Mouse (Mus musculus): ENCODE results near the gene Sox2. TPM values are rescaled to one million over a fixed set of nuclear protein-coding genes. Genes with fewer than 3 reads are reported as not detected.

Gene Sox2
- polyA plus RNA-seq, 2 experiments = 0.21 to 1.3 TPM

- Histone ChIP-seq H3K4me3 (replicated peaks; ENCODE audit: low read length) (no peak overlapping the region), H3K9me3 (ENCODE audit: control insufficient read depth, low read length) (no peaks in the 10 kb centered on the region), H3K4me1 (ENCODE audit: control insufficient read depth, insufficient read depth, low read length) (peaks cover 8% of the 10 kb centered on the region; the same call in 1 of the 2 replicates), H3K27ac (replicated peaks; ENCODE audit: low read depth, low read length) (no peak overlapping the region), H3K9ac (ENCODE audit: low read depth, low read length, severe bottlenecking) (no peak overlapping the region), H3K36me3 (ENCODE audit: control insufficient read depth, insufficient read depth, low read length) (no peaks in the 10 kb centered on the region), H3K27me3 (ENCODE audit: control insufficient read depth, insufficient read depth, low read length) (peaks cover 96% of the 10 kb centered on the region), H3K4me2 (replicated peaks; ENCODE audit: low read depth, low read length, severe bottlenecking) (no peak overlapping the region)
- no peak for DNase-seq (ENCODE audit: low spot score)
- WGBS = 22% methylated on average over 6 of the region's 6 CpGs
- ATAC-seq (ENCODE audit: low FRiP score, low read depth) = no peak
- no peak for TF ChIP-seq POLR2A (IDR thresholded peaks at IDR 0.05; ENCODE audit: borderline replicate concordance, extremely low read depth, insufficient read depth, insufficient read length)
These were observed 4.6 kb downstream of the Sox2 start for GRCm38 (mm10) chr3:34654781-34655180.

DNA sequence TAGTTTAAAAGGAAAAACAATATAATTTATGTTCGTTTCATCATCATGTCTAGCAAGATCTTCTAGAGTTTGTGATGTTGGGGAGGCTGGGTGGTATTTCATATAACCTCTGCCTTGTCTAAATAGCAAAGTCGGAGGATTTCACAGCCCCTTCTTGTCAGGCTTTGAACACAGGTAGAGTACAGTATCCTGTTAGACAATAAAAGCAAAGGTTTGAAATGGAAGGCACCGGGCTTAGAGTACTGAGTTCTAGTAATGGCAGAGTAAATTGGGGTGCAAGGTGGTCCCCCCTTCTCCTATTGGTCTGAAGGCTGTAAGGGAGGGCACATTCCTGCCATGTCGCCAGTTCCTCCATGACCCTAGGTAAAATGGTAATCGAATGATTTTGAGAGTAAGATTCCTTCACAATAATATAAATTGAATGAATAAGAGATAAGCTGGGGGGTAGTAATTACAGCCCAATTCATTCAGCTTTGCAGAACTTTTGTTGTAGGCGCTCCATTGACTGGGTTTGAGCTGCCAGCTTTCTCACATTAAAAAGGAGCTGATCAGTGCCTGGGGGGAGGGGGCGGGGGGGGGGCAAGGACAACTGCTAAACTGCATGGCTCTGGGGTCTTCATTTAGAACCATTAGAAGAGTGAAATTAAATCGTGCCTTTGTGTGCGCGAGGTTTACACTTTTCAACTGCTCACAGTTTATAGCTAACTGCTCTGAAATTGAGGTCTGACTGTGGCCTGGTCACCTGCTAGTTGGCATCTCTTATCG is 5.3 kb downstream of the Sox2 start:
- DNase-seq (ENCODE audit: low spot score) = no peak

GRCm38 (mm10) chr3:34656153-34656552 is 5.9 kb downstream of the Sox2 start:
- Histone ChIP-seq H3K27me3 (ENCODE audit: control insufficient read depth, insufficient read depth, low read length) (peaks cover 96% of the 10 kb centered on the region), H3K4me3 (replicated peaks; ENCODE audit: low read length) (no peak overlapping the region), H3K4me2 (replicated peaks; ENCODE audit: low read depth, low read length, severe bottlenecking) (no peak overlapping the region), H3K27ac (replicated peaks; ENCODE audit: low read depth, low read length) (no peak overlapping the region), H3K9ac (ENCODE audit: low read depth, low read length, severe bottlenecking) (no peak overlapping the region), H3K9me3 (ENCODE audit: control insufficient read depth, low read length) (no peaks in the 10 kb centered on the region), H3K4me1 (ENCODE audit: control insufficient read depth, insufficient read depth, low read length) (0 out of 2 replicates have a peak, but pooled peaks cover under 1% of the 10 kb centered on the region), H3K36me3 (ENCODE audit: control insufficient read depth, insufficient read depth, low read length) (no peaks in the 10 kb centered on the region)
- DNase-seq (ENCODE audit: low spot score) = no peak
- 11% methylated on average over 3 of the region's 3 CpGs for WGBS
- ATAC-seq (ENCODE audit: low FRiP score, low read depth) = no peak
- TF ChIP-seq POLR2A (IDR thresholded peaks at IDR 0.05; ENCODE audit: borderline replicate concordance, extremely low read depth, insufficient read depth, insufficient read length) = no peak

More for the DNA sequence above, 5.3 kb downstream of the Sox2 start:
- H3K9me3 ChIP-seq (ENCODE audit: control insufficient read depth, low read length) = no peaks in the 10 kb centered on the region
- no peak overlapping the region for H3K27ac ChIP-seq (replicated peaks; ENCODE audit: low read depth, low read length)
- H3K27me3 ChIP-seq (ENCODE audit: control insufficient read depth, insufficient read depth, low read length) = peaks cover 96% of the 10 kb centered on the region
- 12% methylated on average over 11 of the region's 11 CpGs for WGBS
- no peaks in the 10 kb centered on the region for H3K36me3 ChIP-seq (ENCODE audit: control insufficient read depth, insufficient read depth, low read length)
- 0 out of 2 replicates have a peak, but pooled peaks cover 5% of the 10 kb centered on the region for H3K4me1 ChIP-seq (ENCODE audit: control insufficient read depth, insufficient read depth, low read length)
- ATAC-seq (ENCODE audit: low FRiP score, low read depth) = no peak
- no peak overlapping the region for H3K4me2 ChIP-seq (replicated peaks; ENCODE audit: low read depth, low read length, severe bottlenecking)
- H3K4me3 ChIP-seq (replicated peaks; ENCODE audit: low read length) = no peak overlapping the region
- H3K9ac ChIP-seq (ENCODE audit: low read depth, low read length, severe bottlenecking) = no peak overlapping the region
- no peak for TF ChIP-seq POLR2A (IDR thresholded peaks at IDR 0.05; ENCODE audit: borderline replicate concordance, extremely low read depth, insufficient read depth, insufficient read length)

DNA sequence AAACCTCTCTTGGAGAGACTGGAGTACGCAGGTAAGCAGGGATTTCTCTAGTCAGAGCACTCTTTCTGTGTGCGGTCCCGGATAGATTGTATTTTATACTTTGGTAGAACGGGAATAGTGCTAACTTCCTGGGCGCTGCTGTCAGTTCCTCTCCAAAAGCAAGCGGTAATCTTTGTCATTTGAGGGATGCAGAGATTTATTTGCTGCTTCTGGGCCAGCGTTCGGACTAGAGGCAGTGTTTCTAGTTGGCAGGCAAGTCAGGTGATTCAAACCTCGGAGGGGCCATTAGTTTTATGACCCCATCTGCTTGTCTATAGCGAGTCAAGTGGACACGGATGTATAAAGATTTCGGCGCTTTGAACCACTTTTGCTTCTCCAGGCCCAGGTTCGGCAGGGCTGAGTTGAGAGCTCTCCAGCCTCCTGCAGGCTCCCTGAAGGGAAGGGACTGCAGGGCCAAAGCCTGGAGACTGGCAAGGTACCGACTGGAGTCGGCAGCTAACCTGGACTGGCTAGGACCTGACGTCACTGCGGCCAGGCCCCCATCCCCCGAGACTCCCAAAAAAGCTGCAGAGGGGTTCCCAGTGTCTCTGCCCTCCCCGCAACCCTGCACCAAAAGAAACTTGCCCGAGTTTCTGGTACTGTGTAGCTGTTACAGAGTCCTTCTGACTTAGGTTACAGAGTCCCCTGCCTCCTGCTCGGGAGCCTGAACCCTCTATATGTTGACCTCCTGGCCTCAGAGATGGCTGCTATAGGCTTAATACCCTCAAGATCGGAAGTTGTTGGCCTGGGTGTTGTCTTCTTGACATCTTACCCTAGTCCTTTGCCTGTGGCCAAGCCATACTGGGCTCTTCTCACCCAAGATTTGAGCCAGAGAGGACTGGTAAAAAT is 6.9 kb downstream of the Sox2 start:
- 5% methylated on average over 23 of the region's 23 CpGs for WGBS
- no peak overlapping the region for H3K4me3 ChIP-seq (replicated peaks; ENCODE audit: low read length)
- ATAC-seq (ENCODE audit: low FRiP score, low read depth) (no peak), DNase-seq (ENCODE audit: low spot score) (no peak)
- no peak overlapping the region for H3K9ac ChIP-seq (ENCODE audit: low read depth, low read length, severe bottlenecking)
- TF ChIP-seq POLR2A (IDR thresholded peaks at IDR 0.05; ENCODE audit: borderline replicate concordance, extremely low read depth, insufficient read depth, insufficient read length) = no peak
- H3K4me2 ChIP-seq (replicated peaks; ENCODE audit: low read depth, low read length, severe bottlenecking) = no peak overlapping the region
- H3K4me1 ChIP-seq (ENCODE audit: control insufficient read depth, insufficient read depth, low read length) = no peaks in the 10 kb centered on the region
- no peaks in the 10 kb centered on the region for H3K36me3 ChIP-seq (ENCODE audit: control insufficient read depth, insufficient read depth, low read length)
- peaks cover 97% of the 10 kb centered on the region for H3K27me3 ChIP-seq (ENCODE audit: control insufficient read depth, insufficient read depth, low read length)
- no peaks in the 10 kb centered on the region for H3K9me3 ChIP-seq (ENCODE audit: control insufficient read depth, low read length)
- no peak overlapping the region for H3K27ac ChIP-seq (replicated peaks; ENCODE audit: low read depth, low read length)

DNA sequence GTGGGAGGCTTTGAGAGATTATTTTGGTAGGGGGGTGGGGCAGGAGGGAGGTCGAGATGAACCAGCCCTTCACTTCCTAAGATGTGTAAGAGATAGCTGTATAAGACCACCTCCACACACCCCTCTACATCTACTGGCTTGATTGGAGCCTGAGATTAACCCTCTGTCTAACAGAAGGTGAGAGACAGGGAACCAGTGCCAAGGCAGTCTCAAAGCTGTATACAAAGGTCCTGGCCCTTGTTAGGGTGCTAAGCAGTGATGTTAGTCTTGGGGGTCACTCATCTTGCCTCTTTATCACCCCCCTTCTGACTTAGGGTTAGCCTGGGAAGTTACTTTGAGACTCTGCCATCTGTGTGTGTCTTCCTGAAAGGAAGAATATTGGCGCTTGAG is 7.5 kb downstream of the Sox2 start:
- Histone ChIP-seq H3K4me3 (replicated peaks; ENCODE audit: low read length) (no peak overlapping the region), H3K4me2 (replicated peaks; ENCODE audit: low read depth, low read length, severe bottlenecking) (no peak overlapping the region), H3K9ac (ENCODE audit: low read depth, low read length, severe bottlenecking) (no peak overlapping the region), H3K36me3 (ENCODE audit: control insufficient read depth, insufficient read depth, low read length) (no peaks in the 10 kb centered on the region), H3K9me3 (ENCODE audit: control insufficient read depth, low read length) (no peaks in the 10 kb centered on the region), H3K27me3 (ENCODE audit: control insufficient read depth, insufficient read depth, low read length) (peaks cover 99% of the 10 kb centered on the region), H3K4me1 (ENCODE audit: control insufficient read depth, insufficient read depth, low read length) (no peaks in the 10 kb centered on the region), H3K27ac (replicated peaks; ENCODE audit: low read depth, low read length) (no peak overlapping the region)
- ATAC-seq (ENCODE audit: low FRiP score, low read depth) = no peak
- WGBS = 19% methylated on average over 2 of the region's 2 CpGs
- no peak for TF ChIP-seq POLR2A (IDR thresholded peaks at IDR 0.05; ENCODE audit: borderline replicate concordance, extremely low read depth, insufficient read depth, insufficient read length)
- DNase-seq (ENCODE audit: low spot score) = no peak
